Mouse (Mus musculus): ENCODE results near the gene Ano10. TPM values are rescaled to one million over a fixed set of nuclear protein-coding genes. Genes with fewer than 3 reads are reported as not detected.

Gene Ano10
- 35.4 TPM for polyA plus RNA-seq (2017; shearing (Covaris generic))

DNA sequence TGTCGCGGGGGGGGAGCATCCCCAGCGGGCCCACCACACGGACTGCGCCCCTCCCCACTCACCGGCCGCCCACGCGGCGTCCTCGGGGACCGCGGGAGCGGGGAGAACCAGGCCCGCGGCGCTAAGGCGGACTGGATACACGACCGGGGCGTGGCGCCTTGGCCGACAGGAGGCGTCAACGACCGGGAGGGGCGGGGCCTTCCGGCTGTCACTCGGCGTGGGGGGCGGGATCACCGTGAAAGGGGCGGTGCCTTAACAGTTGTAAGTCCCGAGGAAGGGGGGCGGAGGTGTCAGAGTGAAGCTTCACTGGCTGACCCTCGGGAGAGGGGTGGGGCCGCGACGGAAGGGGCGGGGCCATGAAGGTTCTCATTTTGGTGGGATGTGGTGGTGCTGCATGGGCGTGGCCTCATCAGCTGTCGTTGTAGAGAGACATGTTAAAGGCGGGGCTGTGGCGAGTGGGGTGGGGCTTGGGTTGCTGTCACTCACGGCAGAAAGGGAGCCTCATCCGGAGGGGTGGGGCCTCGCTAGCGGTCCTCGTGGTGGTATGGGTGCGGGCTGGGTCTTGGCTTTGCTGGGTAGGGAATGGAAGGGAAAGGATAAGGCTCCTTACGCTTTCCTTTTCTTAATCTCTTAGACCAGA is at the start of gene Ano10:
Gene Ano10 (minus strand): TSS at position 182 of the 640 bp plus-strand sequence.

Other genes starting within 250 kb of the Ano10 start
- gene Snrk, start 177.2 kb downstream of the Ano10 start, polyA plus RNA-seq (2017; shearing (Covaris generic)) = 142 TPM
- gene Abhd5, start 57.2 kb upstream of the Ano10 start, polyA plus RNA-seq (2017; shearing (Covaris generic)) = 15.1 TPM

Data from CD4-positive, CD25-positive, alpha-beta regulatory T cell (primary cell).